Mouse (Mus musculus) erythroblast, embryonic 14.5 days (primary cell): ENCODE measurements around the gene Plk4.
"Not testable (repeated sequence)": the region's sequence is repeated elsewhere in the genome, so short reads cannot be mapped to it uniquely, and the experiment has no call there.

ENCODE experiments used
- GATA1 ChIP-seq: IDR thresholded peaks from 2 replicates; pipeline ENCODE4 v1.6.1; 2012; ENCODE audit warnings: low read length, inconsistent platforms, mixed read lengths
- TAL1 ChIP-seq: IDR thresholded peaks from 3 replicates; pipeline ENCODE4 v1.6.1; 2012; ENCODE audit warnings: low read length, inconsistent platforms, mixed read lengths

GRCm38 (mm10) chr3:40847936-40848335, 48.1 kb downstream of the Plk4 start:
- not testable (repeated sequence) for TF ChIP-seq TAL1, GATA1
